Mouse (Mus musculus) ES-Bruce4 (cell line): ENCODE measurements at regions not wholly inside any gene's neighbourhood (a gene's known extent, or its start where the extent isn't known, plus 50 kb on each side); places are given as distances from the start of the nearest gene placed in this dataset.

Experiments used
- CTCF ChIP-seq: IDR thresholded peaks from one replicate; pipeline ENCODE4 v1.8.1; 2011; ENCODE audit warnings: low read depth, low read length
- POLR2A ChIP-seq: IDR thresholded peaks from one replicate; pipeline ENCODE4 v1.8.1; 2011; ENCODE audit warnings: low read length; ENCODE audit not compliant: insufficient read depth

DNA sequence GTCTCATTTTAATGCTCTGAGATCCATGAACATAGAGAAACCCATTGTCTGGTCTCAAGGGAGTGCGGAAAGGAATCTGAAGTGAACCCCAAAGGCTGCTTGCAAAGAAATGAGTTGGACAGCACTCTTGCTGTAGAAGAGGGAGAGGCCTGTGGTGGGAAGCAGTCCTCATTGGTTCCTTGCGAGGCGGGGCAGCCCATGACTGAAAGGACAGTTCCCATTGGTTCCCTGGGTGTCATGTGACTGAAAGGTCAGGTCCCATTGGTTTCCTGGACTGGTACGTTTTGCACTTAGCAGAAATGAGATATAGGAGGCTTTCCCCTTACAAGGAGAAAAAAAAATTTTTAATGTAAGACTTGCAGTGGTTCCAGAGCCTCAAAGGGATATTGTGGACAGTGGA is 119.9 kb upstream of the Ajap1 start:
- TF ChIP-seq CTCF, result no peak
- TF ChIP-seq POLR2A, result no peak
